Comparison of ENCODE assay signal across 12 mouse cellular contexts in the genomic region with DNA sequence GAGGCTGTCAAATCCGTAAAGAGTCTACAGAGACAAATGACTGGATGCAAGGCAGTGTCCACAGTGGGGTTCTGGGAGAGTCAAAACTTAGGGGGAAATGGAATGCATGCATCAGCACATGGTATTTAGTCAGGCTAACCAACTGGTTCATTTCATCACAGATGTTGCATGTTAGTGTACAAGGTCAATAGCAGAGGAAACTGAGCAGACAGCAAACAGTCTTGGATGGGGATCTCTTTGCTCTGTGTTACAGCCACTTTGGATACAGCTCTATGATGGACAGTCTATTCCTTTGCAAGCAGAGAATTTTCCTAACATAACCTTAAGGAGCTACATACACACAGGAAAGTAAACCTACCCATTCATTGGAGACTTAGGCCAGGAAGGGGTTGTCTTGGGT.
"Had no signal": no experiment of that assay in that cellular context is flagged by ENCODE, and none has a peak within 500 bp of the region (broad histone marks: within the 10 kb centered on the region; RNA-seq: fewer than 3 reads in every experiment).

No protein-coding gene starts in this region.

- H3K4me1 ChIP-seq: liver, embryonic 13.5 days; megakaryocyte, embryonic 14.5 days had no signal

- DNase-seq: liver; liver, embryonic 13.5 days; liver, postnatal 0 days; right cerebral cortex, postnatal 14 days; thymus, adult 18-20 months; thymus, postnatal 14 days had no signal

- H3K4me3 ChIP-seq: hindbrain, embryonic 13.5 days; limb, embryonic 12.5 days; liver, embryonic 13.5 days; megakaryocyte, embryonic 14.5 days; midbrain, embryonic 12.5 days had no signal

- H3K9ac ChIP-seq: hindbrain, embryonic 13.5 days; limb, embryonic 12.5 days; liver, embryonic 13.5 days; liver, postnatal 0 days; midbrain, embryonic 12.5 days had no signal

- H3K9me3 ChIP-seq: hindbrain, embryonic 13.5 days; limb, embryonic 12.5 days; liver, embryonic 13.5 days; megakaryocyte, embryonic 14.5 days; midbrain, embryonic 12.5 days had no signal

- H3K4me2 ChIP-seq: hindbrain, embryonic 13.5 days; limb, embryonic 12.5 days; liver, embryonic 13.5 days; midbrain, embryonic 12.5 days had no signal

- ATAC-seq: hindbrain, postnatal 0 days; liver, postnatal 0 days had no signal

- H3K27me3 ChIP-seq: hindbrain, embryonic 13.5 days; limb, embryonic 12.5 days; liver, embryonic 13.5 days; megakaryocyte, embryonic 14.5 days; midbrain, embryonic 12.5 days had no signal

- H3K36me3 ChIP-seq: hindbrain, embryonic 13.5 days; limb, embryonic 12.5 days; liver, embryonic 13.5 days; midbrain, embryonic 12.5 days had no signal

- H3K27ac ChIP-seq: hindbrain, embryonic 13.5 days; hindbrain, postnatal 0 days; limb, embryonic 12.5 days; liver, embryonic 13.5 days; macrophage; midbrain, embryonic 12.5 days had no signal
